Mouse (Mus musculus): ENCODE data around the gene Zic4. TPM values are rescaled to one million over a fixed set of nuclear protein-coding genes. Genes with fewer than 3 reads are reported as not detected.

Zic4 gene
- polyA plus RNA-seq (2012; ENCODE audit: insufficient read depth, insufficient read length, low replicate concordance, missing spikeins): not detected in 2 replicates

- WGBS: 3% methylated on average over 45 of the region's 45 CpGs
- Histone ChIP-seq H3K4me3 (ENCODE audit: insufficient read depth, low read depth, low read length) (peak within 1 kb of the TSS; percentile 58), H3K27ac (ENCODE audit: insufficient read depth, low read depth, low read length) (peak within 1 kb of the TSS; percentile 87), H3K4me1 (ENCODE audit: control insufficient read depth, insufficient read depth, low read length) (peaks cover 4% of the 10 kb centered on the region; the same call in 1 of the 2 replicates)
- no peak for TF ChIP-seq CTCF (IDR thresholded peaks at IDR 0.05; ENCODE audit: insufficient read depth, low read depth, low read length)
- no peak for TF ChIP-seq POLR2A (IDR thresholded peaks at IDR 0.05; ENCODE audit: insufficient read depth, low read depth, low read length)
These were observed at the start of gene Zic4 for GRCm38 (mm10) chr9:91361856-91362601. TSS of gene Zic4 (plus strand) at chr9:91362413.

GRCm38 (mm10) chr9:91347591-91347990, 14.6 kb upstream of the Zic4 start:
- WGBS: 83% methylated on average over 2 of the region's 2 CpGs
- H3K4me3 ChIP-seq (ENCODE audit: insufficient read depth, low read depth, low read length): no peak overlapping the region
- no peak for TF ChIP-seq POLR2A (IDR thresholded peaks at IDR 0.05; ENCODE audit: insufficient read depth, low read depth, low read length)
- no peak for TF ChIP-seq CTCF (IDR thresholded peaks at IDR 0.05; ENCODE audit: insufficient read depth, low read depth, low read length)
- peaks cover 2% of the 10 kb centered on the region; the same call in 1 of the 2 replicates for H3K4me1 ChIP-seq (ENCODE audit: control insufficient read depth, insufficient read depth, low read length)
- no peak overlapping the region for H3K27ac ChIP-seq (ENCODE audit: insufficient read depth, low read depth, low read length)

GRCm38 (mm10) chr9:91348746-91349145, 13.5 kb upstream of the Zic4 start:
- H3K4me3 ChIP-seq (ENCODE audit: insufficient read depth, low read depth, low read length): no peak overlapping the region
- peaks cover 2% of the 10 kb centered on the region; the same call in 1 of the 2 replicates for H3K4me1 ChIP-seq (ENCODE audit: control insufficient read depth, insufficient read depth, low read length)
- no peak overlapping the region for H3K27ac ChIP-seq (ENCODE audit: insufficient read depth, low read depth, low read length)
- 77% methylated on average over 1 of the region's 1 CpGs for WGBS
- no peak for TF ChIP-seq POLR2A (IDR thresholded peaks at IDR 0.05; ENCODE audit: insufficient read depth, low read depth, low read length)

GRCm38 (mm10) chr9:91350211-91350791, 11.9 kb upstream of the Zic4 start:
- peaks cover 3% of the 10 kb centered on the region for H3K4me1 ChIP-seq (ENCODE audit: control insufficient read depth, insufficient read depth, low read length)
- peak overlapping the region; percentile 73; the same call in 1 of the 2 replicates for H3K27ac ChIP-seq (ENCODE audit: insufficient read depth, low read depth, low read length)
- 27% methylated on average over 16 of the region's 16 CpGs for WGBS
- TF ChIP-seq POLR2A (IDR thresholded peaks at IDR 0.05; ENCODE audit: insufficient read depth, low read depth, low read length) (no peak), CTCF (IDR thresholded peaks at IDR 0.05; ENCODE audit: insufficient read depth, low read depth, low read length) (no peak)
- peak overlapping the region; percentile 23 for H3K4me3 ChIP-seq (ENCODE audit: insufficient read depth, low read depth, low read length)

GRCm38 (mm10) chr9:91350861-91351291, 11.3 kb upstream of the Zic4 start:
- Histone ChIP-seq H3K4me1 (ENCODE audit: control insufficient read depth, insufficient read depth, low read length) (peaks cover 7% of the 10 kb centered on the region), H3K4me3 (ENCODE audit: insufficient read depth, low read depth, low read length) (peak overlapping the region; percentile 23), H3K27ac (ENCODE audit: insufficient read depth, low read depth, low read length) (peak overlapping the region; percentile 73)
- TF ChIP-seq POLR2A (IDR thresholded peaks at IDR 0.05; ENCODE audit: insufficient read depth, low read depth, low read length) (no peak), CTCF (IDR thresholded peaks at IDR 0.05; ENCODE audit: insufficient read depth, low read depth, low read length) (no peak)
- WGBS: 19% methylated on average over 14 of the region's 14 CpGs

GRCm38 (mm10) chr9:91351361-91351760, 10.9 kb upstream of the Zic4 start:
- Histone ChIP-seq H3K4me1 (ENCODE audit: control insufficient read depth, insufficient read depth, low read length) (peaks cover 7% of the 10 kb centered on the region), H3K27ac (ENCODE audit: insufficient read depth, low read depth, low read length) (peak overlapping the region; percentile 73), H3K4me3 (ENCODE audit: insufficient read depth, low read depth, low read length) (no peak overlapping the region)
- TF ChIP-seq POLR2A (IDR thresholded peaks at IDR 0.05; ENCODE audit: insufficient read depth, low read depth, low read length) (no peak), CTCF (IDR thresholded peaks at IDR 0.05; ENCODE audit: insufficient read depth, low read depth, low read length) (no peak)
- 42% methylated on average over 5 of the region's 5 CpGs for WGBS

GRCm38 (mm10) chr9:91351961-91352411, 10.2 kb upstream of the Zic4 start:
- Histone ChIP-seq H3K4me1 (ENCODE audit: control insufficient read depth, insufficient read depth, low read length) (peaks cover 7% of the 10 kb centered on the region), H3K27ac (ENCODE audit: insufficient read depth, low read depth, low read length) (peak overlapping the region; percentile 90), H3K4me3 (ENCODE audit: insufficient read depth, low read depth, low read length) (no peak overlapping the region; the same call in 1 of the 2 replicates)
- TF ChIP-seq CTCF (IDR thresholded peaks at IDR 0.05; ENCODE audit: insufficient read depth, low read depth, low read length) (no peak), POLR2A (IDR thresholded peaks at IDR 0.05; ENCODE audit: insufficient read depth, low read depth, low read length) (no peak)
- 37% methylated on average over 13 of the region's 13 CpGs for WGBS

- Histone ChIP-seq H3K27ac (ENCODE audit: insufficient read depth, low read depth, low read length) (peak overlapping the region; percentile 71), H3K4me1 (ENCODE audit: control insufficient read depth, insufficient read depth, low read length) (peaks cover 7% of the 10 kb centered on the region), H3K4me3 (ENCODE audit: insufficient read depth, low read depth, low read length) (no peak overlapping the region)
- TF ChIP-seq CTCF (IDR thresholded peaks at IDR 0.05; ENCODE audit: insufficient read depth, low read depth, low read length): no peak
- WGBS: 31% methylated on average over 15 of the region's 15 CpGs
These were observed 9.4 kb upstream of the Zic4 start for GRCm38 (mm10) chr9:91352786-91353185.

All from olfactory bulb, adult 2 months (tissue).